Mouse (Mus musculus) hindbrain, embryonic 13.5 days (tissue): ENCODE measurements at regions not wholly inside any gene's neighbourhood (a gene's known extent, or its start where the extent isn't known, plus 50 kb on each side); places are given as distances from the start of the nearest gene placed in this dataset.

ENCODE experiments used
- ATAC-seq: fragments of 200-750 bp; cut with Nextera tagmentation; 2 replicates; pipeline ENCODE4 v1.8.0; 2017; ENCODE audit warnings: moderate TSS enrichment; ENCODE audit not compliant: low FRiP score
- H3K27ac ChIP-seq: fragments of 300-500 bp; sonication (generic); 2 replicates; pipeline ENCODE4 v1.5.1; 2015; ENCODE audit warnings: inconsistent platforms, mild to moderate bottlenecking, moderate library complexity
- H3K27me3 ChIP-seq: fragments of 300-500 bp; sonication (generic); 2 replicates; pipeline ENCODE4 v1.6.1; 2015; ENCODE audit warnings: mild to moderate bottlenecking, inconsistent platforms
- H3K36me3 ChIP-seq: fragments of 300-500 bp; sonication (generic); 2 replicates; pipeline ENCODE4 v1.6.1; 2015; ENCODE audit warnings: mild to moderate bottlenecking, inconsistent platforms
- H3K4me1 ChIP-seq: fragments of 300-500 bp; sonication (generic); replicated peaks from 2 replicates; pipeline ENCODE4 v1.6.1; 2015; ENCODE audit warnings: inconsistent platforms
- H3K4me2 ChIP-seq: fragments of 300-500 bp; sonication (generic); 2 replicates; pipeline ENCODE4 v1.6.1; 2015; ENCODE audit warnings: inconsistent platforms, mild to moderate bottlenecking, moderate library complexity
- H3K4me3 ChIP-seq: fragments of 300-500 bp; sonication (generic); 2 replicates; pipeline ENCODE4 v1.5.1; 2015; ENCODE audit warnings: mild to moderate bottlenecking, inconsistent platforms
- H3K9ac ChIP-seq: fragments of 300-500 bp; sonication (generic); 2 replicates; pipeline ENCODE4 v1.6.1; 2015; ENCODE audit warnings: mild to moderate bottlenecking, inconsistent platforms
- H3K9me3 ChIP-seq: fragments of 300-500 bp; sonication (generic); 2 replicates; pipeline ENCODE4 v1.6.1; 2016; ENCODE audit warnings: inconsistent platforms
- whole genome bisulfite sequencing: fragments of 180-500 bp; shearing (Covaris S2); methylation state at CpG from one replicate; pipeline ENCODE4 v1.1.7; 2015; 5-methylcytosine and 5-hydroxymethylcytosine counted together

DNA sequence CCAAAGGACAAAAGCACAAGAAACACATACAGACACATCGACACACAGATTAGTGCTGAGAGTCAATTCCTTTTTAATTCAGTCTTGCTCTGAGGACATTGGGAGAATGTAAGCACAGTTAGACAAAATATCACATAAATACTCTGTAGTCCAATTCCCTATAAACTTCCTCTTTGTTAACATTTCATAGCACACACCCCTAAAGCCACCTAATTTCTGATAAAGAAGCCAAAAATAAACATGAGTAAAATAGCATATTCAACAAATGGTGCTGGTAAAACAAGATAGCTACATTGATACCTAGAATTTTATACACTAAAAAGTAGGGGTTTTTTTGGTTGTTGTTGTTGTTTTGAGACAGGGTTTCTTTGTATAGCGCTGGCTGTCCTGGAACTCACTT is 356.6 kb downstream of the Smarca1 start:
- Histone ChIP-seq H3K9me3 (no peaks in the 10 kb centered on the region), H3K4me2 (no peak overlapping the region), H3K4me3 (no peak overlapping the region), H3K27ac (no peak overlapping the region), H3K36me3 (no peaks in the 10 kb centered on the region), H3K4me1 (no peaks in the 10 kb centered on the region), H3K27me3 (no peaks in the 10 kb centered on the region), H3K9ac (no peak overlapping the region)
- no peak for ATAC-seq
- 84% methylated on average over 2 of the region's 2 CpGs for WGBS

DNA sequence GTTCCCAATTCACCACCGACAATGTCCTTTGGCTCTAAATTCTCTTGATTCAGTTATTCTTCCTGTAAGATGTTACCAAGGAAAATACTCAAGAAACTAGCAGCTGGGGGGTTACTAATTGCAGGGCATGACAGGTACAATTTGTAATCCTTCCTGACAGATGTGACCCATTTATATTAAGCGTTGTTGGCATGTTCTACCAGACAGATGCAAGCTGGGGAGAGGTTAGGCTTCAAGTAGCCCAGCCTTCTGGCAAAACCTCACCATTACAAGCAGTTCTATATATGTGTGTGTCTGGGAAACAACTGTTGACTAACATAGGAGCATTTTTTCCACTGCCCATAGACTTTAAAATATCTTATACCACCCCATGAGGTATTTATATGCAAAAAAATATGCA is 397.7 kb downstream of the Smarca1 start:
- no peak for ATAC-seq
- Histone ChIP-seq H3K36me3 (no peaks in the 10 kb centered on the region), H3K9me3 (no peaks in the 10 kb centered on the region), H3K4me3 (no peak overlapping the region), H3K27ac (no peak overlapping the region), H3K9ac (no peak overlapping the region), H3K4me2 (no peak overlapping the region), H3K4me1 (no peaks in the 10 kb centered on the region), H3K27me3 (no peaks in the 10 kb centered on the region)
- 47% methylated on average over 2 of the region's 2 CpGs for WGBS

DNA sequence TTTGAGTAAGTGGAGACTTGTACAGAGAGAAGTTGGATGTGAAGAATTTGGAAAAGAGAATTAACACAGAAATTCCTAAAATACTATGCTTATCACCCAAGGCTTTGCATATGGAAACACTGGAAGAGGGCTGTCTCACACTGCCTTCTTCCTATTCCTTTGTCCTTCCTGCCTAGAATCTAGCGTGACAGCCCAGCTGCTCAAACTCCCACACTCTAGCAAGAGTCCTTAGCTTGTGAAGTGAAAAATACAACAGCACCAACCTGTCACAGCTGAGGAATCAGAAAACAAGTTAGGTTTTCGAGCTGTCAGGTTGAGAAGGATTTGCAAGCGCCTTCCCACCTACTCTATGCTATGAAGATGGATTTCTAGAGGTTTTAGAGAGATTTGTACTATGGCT is 410.0 kb downstream of the Smarca1 start:
- no peak for ATAC-seq
- Histone ChIP-seq H3K4me3 (no peak overlapping the region), H3K27me3 (no peaks in the 10 kb centered on the region), H3K9ac (no peak overlapping the region), H3K27ac (no peak overlapping the region), H3K9me3 (no peaks in the 10 kb centered on the region), H3K36me3 (no peaks in the 10 kb centered on the region), H3K4me1 (no peaks in the 10 kb centered on the region), H3K4me2 (no peak overlapping the region)
- 55% methylated on average over 3 of the region's 3 CpGs for WGBS

DNA sequence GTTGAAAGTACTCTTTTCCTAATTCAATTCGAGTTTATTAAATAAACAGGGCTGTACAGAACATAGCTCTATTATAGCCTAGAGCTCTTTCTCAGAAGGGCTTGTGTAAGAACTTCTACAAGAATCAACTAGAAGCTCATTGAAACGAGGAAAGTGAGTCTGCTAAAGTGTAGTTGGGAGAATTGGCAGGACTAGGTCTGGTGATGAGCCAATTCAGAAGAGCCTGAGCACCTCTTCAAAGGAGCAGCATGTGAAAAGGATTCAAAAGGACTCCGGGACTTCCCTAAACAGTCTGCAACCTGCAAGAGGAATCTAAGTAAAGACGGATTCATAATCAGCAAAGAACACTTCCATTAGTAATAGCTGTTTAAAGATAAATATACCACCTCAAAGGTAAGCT is 414.5 kb downstream of the Smarca1 start:
- no peak overlapping the region for H3K27ac ChIP-seq
- 72% methylated on average over 4 of the region's 4 CpGs for WGBS
- ATAC-seq: no peak
- no peak overlapping the region for H3K9ac ChIP-seq
- no peaks in the 10 kb centered on the region for H3K36me3 ChIP-seq
- H3K27me3 ChIP-seq: no peaks in the 10 kb centered on the region
- H3K9me3 ChIP-seq: no peaks in the 10 kb centered on the region
- H3K4me1 ChIP-seq: no peaks in the 10 kb centered on the region
- no peak overlapping the region for H3K4me2 ChIP-seq
- no peak overlapping the region for H3K4me3 ChIP-seq

DNA sequence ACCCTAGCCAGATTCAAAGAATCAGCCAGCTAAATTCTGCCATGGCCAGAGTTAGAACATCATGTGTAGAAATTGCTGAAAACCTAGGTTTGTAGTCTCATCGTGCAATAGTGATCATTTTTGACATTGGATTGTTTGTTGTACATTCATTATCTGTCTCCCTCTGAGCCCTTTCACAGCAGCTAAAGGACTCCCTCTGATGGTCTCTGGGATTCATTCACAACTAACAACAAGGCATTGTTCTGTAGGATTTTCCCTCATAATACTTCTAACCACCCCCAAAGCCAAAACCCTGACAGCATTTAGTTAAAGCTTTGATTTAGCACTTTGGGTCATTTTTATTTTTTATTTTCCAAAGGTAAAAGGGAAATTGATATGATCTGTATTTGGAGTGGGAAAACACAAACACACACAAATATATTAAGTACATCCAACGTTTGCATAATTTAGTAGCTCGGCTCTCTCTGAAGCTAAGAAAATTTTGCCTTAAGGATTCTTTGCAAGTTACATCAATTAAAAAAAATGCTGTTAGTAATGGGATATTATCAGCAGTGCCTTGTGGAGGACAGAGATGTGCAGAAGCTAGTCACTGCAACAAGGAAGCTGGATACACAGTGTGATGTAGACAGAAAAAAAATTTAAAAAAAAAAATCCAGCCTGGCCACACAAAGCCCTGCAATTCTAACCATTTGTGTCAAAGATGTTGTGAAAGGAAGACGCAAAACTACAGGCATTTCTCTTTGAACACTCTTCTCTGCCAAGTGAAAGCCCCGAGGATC is 425.9 kb downstream of the Smarca1 start:
- no peak for ATAC-seq
- no peaks in the 10 kb centered on the region for H3K9me3 ChIP-seq
- no peaks in the 10 kb centered on the region for H3K27me3 ChIP-seq
- H3K9ac ChIP-seq: no peak overlapping the region
- H3K4me1 ChIP-seq: peaks cover 4% of the 10 kb centered on the region; the same call in 1 of the 2 replicates
- no peak overlapping the region for H3K4me3 ChIP-seq
- H3K36me3 ChIP-seq: no peaks in the 10 kb centered on the region
- H3K27ac ChIP-seq: peak overlapping the region; percentile 44; the same call in 1 of the 2 replicates
- WGBS: 41% methylated on average over 5 of the region's 5 CpGs
- H3K4me2 ChIP-seq: no peak overlapping the region

DNA sequence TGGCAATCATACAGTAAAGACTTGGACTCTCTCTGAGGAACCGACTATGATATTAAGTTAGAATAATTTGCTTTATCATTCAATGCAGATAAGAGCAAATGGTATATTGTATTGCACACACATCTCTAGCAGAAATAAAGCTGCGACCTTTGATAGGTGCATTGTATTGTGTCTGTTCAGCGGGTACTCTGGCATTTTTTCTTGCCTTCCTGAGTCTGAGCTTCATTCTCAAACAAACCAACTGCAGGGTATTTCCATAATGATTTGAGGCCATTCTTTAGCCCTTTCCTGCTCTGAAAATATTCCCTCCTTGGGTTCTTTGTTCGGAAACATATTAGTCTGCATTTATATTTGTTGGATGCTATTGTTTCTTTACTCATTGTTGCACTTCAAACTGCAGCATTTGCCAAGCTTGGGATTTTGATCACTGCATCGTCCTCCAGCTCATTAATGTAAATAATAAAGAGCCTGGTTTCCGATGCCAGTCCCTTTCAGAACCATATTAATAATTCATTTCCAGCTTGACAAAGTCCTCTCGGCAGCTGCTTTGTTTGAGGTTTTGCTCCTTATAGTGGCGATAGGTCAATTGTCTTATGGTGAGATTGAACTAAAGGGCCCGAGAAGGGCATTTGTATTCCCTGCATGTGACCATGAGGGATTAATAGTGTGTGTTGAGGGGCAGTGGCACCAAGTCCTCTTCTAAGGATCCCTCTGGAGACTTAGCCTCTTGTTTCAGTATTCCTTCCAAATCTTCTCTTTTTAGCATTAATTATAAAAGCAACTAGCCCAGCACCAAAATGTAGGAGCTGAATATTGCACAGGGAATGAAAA is 430.9 kb downstream of the Smarca1 start:
- no peaks in the 10 kb centered on the region for H3K27me3 ChIP-seq
- WGBS: 36% methylated on average over 9 of the region's 9 CpGs
- peaks cover 5% of the 10 kb centered on the region; the same call in 1 of the 2 replicates for H3K4me1 ChIP-seq
- no peaks in the 10 kb centered on the region for H3K36me3 ChIP-seq
- H3K4me3 ChIP-seq: no peak overlapping the region
- 0 out of 2 replicates have a peak overlapping the region, but pooled peaks have one; percentile 44 for H3K27ac ChIP-seq
- no peaks in the 10 kb centered on the region for H3K9me3 ChIP-seq
- ATAC-seq: no peak
- no peak overlapping the region for H3K9ac ChIP-seq
- no peak overlapping the region for H3K4me2 ChIP-seq
